Mouse (Mus musculus) embryonic facial prominence, embryonic 14.5 days (tissue): ENCODE data around the gene Jazf1. TPM values are rescaled to one million over a fixed set of nuclear protein-coding genes. Genes with fewer than 3 reads are reported as not detected.

ENCODE experiments used
- ATAC-seq: fragments of 200-750 bp; cut with Nextera tagmentation; 2 replicates; pipeline ENCODE4 v1.8.0; 2017; ENCODE audit warnings: low read depth, moderate number of reproducible peaks, moderate TSS enrichment
- DNase-seq: peaks from one replicate; pipeline ENCODE4 v3.0.0-alpha.2; 2015; ENCODE audit warnings: low spot score
- H3K27ac ChIP-seq: fragments of 300-500 bp; sonication (generic); replicated peaks from 2 replicates; pipeline ENCODE4 v1.5.1; 2014; ENCODE audit warnings: low read depth, mild to moderate bottlenecking, low read length, moderate library complexity
- H3K27me3 ChIP-seq: fragments of 300-500 bp; sonication (generic); replicated peaks from 2 replicates; pipeline ENCODE4 v1.6.1; 2014; ENCODE audit warnings: low read length; ENCODE audit not compliant: control insufficient read depth, insufficient read depth
- H3K36me3 ChIP-seq: fragments of 300-500 bp; sonication (generic); 2 replicates; pipeline ENCODE4 v1.6.1; 2014; ENCODE audit warnings: low read length, mixed read lengths; ENCODE audit not compliant: control insufficient read depth, insufficient read depth
- H3K4me1 ChIP-seq: fragments of 300-500 bp; sonication (generic); 2 replicates; pipeline ENCODE4 v1.6.1; 2014; ENCODE audit warnings: antibody characterized with exemption, low read length; ENCODE audit not compliant: control insufficient read depth, insufficient read depth
- H3K4me2 ChIP-seq: fragments of 300-500 bp; sonication (generic); 2 replicates; pipeline ENCODE4 v1.6.1; 2014; ENCODE audit warnings: low read depth, mild to moderate bottlenecking, low read length, moderate library complexity, mixed read lengths
- H3K4me3 ChIP-seq: fragments of 300-500 bp; sonication (generic); 2 replicates; pipeline ENCODE4 v1.5.1; 2014; ENCODE audit warnings: low read depth, mild to moderate bottlenecking, low read length
- H3K9ac ChIP-seq: fragments of 300-500 bp; sonication (generic); 2 replicates; pipeline ENCODE4 v1.6.1; 2014; ENCODE audit warnings: low read depth, mild to moderate bottlenecking, low read length, moderate library complexity, mixed read lengths
- H3K9me3 ChIP-seq: fragments of 300-500 bp; sonication (generic); 2 replicates; pipeline ENCODE4 v1.6.1; 2016; ENCODE audit warnings: low read length; ENCODE audit not compliant: control insufficient read depth
- WGBS: fragments of 180-500 bp; shearing (Covaris S2); extraction: QIAGEN DNeasy Blood & Tissue Kit; methylation state at CpG from one replicate; pipeline ENCODE4 v1.1.7; 2014; 5-methylcytosine and 5-hydroxymethylcytosine counted together
- polyA plus RNA-seq: library from polyadenylated mRNA; unstranded; fragments of >200 nt; fragmentation: Nextera tagmentation; extraction: Ambion mirVana; gene quantifications from 2 replicates; pipeline ENCODE4 v1.2.1, GENCODE M21; 2014

Jazf1 gene
- polyA plus RNA-seq, 1 experiment from 2014 or later, result 17.2 TPM

GRCm38 (mm10) chr6:52852404-52853107 is 215.9 kb downstream of the Jazf1 start:
- DNase-seq (peak; percentile 68), ATAC-seq (peak; percentile 51; the same call in 1 of the 2 replicates)
- Histone ChIP-seq H3K9ac (no peak overlapping the region), H3K9me3 (no peaks in the 10 kb centered on the region), H3K4me1 (peaks cover 37% of the 10 kb centered on the region), H3K4me2 (no peak overlapping the region), H3K27me3 (no peaks in the 10 kb centered on the region), H3K4me3 (no peak overlapping the region), H3K36me3 (no peaks in the 10 kb centered on the region), H3K27ac (peak overlapping the region; percentile 50)
- 27% methylated on average over 8 of the region's 8 CpGs for whole genome bisulfite sequencing

- Histone ChIP-seq H3K4me2 (no peak overlapping the region), H3K4me3 (no peak overlapping the region), H3K9ac (no peak overlapping the region), H3K27me3 (no peaks in the 10 kb centered on the region), H3K36me3 (no peaks in the 10 kb centered on the region), H3K27ac (peak overlapping the region; percentile 50), H3K9me3 (no peaks in the 10 kb centered on the region), H3K4me1 (peaks cover 37% of the 10 kb centered on the region)
- 51% methylated on average over 3 of the region's 3 CpGs for WGBS
- ATAC-seq (peak; percentile 22; the same call in 1 of the 2 replicates), DNase-seq (peak; percentile 65)
Measured at GRCm38 (mm10) chr6:52851975-52852374, 216.5 kb downstream of the Jazf1 start.

- DNase-seq (no peak), ATAC-seq (0 out of 2 replicates have a peak, but pooled peaks have one; percentile 48)
- H3K27me3 ChIP-seq, result no peaks in the 10 kb centered on the region
- WGBS, result 55% methylated on average over 5 of the region's 5 CpGs
- peaks cover 33% of the 10 kb centered on the region for H3K4me1 ChIP-seq
- H3K9me3 ChIP-seq, result no peaks in the 10 kb centered on the region
- no peak overlapping the region for H3K9ac ChIP-seq
- H3K27ac ChIP-seq, result peak overlapping the region; percentile 61; the same call in 1 of the 2 replicates
- H3K4me2 ChIP-seq, result no peak overlapping the region
- H3K4me3 ChIP-seq, result no peak overlapping the region
- no peaks in the 10 kb centered on the region for H3K36me3 ChIP-seq
Measured at GRCm38 (mm10) chr6:52851019-52851418, 217.4 kb downstream of the Jazf1 start.

GRCm38 (mm10) chr6:52848199-52848598 is 220.2 kb downstream of the Jazf1 start:
- 60% methylated on average over 6 of the region's 6 CpGs for WGBS
- no peak for ATAC-seq
- Histone ChIP-seq H3K27ac (no peak overlapping the region), H3K9me3 (no peaks in the 10 kb centered on the region), H3K36me3 (no peaks in the 10 kb centered on the region), H3K4me3 (no peak overlapping the region), H3K4me2 (no peak overlapping the region), H3K4me1 (peaks cover 31% of the 10 kb centered on the region), H3K27me3 (no peaks in the 10 kb centered on the region), H3K9ac (no peak overlapping the region)
- no peak for DNase-seq

- Histone ChIP-seq H3K27me3 (no peaks in the 10 kb centered on the region), H3K4me1 (peaks cover 24% of the 10 kb centered on the region), H3K4me2 (no peak overlapping the region), H3K9me3 (no peaks in the 10 kb centered on the region), H3K27ac (no peak overlapping the region), H3K4me3 (no peak overlapping the region), H3K36me3 (no peaks in the 10 kb centered on the region), H3K9ac (no peak overlapping the region)
- WGBS, result 93% methylated on average over 2 of the region's 2 CpGs
- DNase-seq (no peak), ATAC-seq (no peak)
Measured at GRCm38 (mm10) chr6:52846314-52846713, 222.1 kb downstream of the Jazf1 start.

GRCm38 (mm10) chr6:52844741-52845140 is 223.7 kb downstream of the Jazf1 start:
- Histone ChIP-seq H3K36me3 (no peaks in the 10 kb centered on the region), H3K4me3 (no peak overlapping the region), H3K4me2 (no peak overlapping the region), H3K27ac (no peak overlapping the region), H3K27me3 (no peaks in the 10 kb centered on the region), H3K9ac (no peak overlapping the region), H3K9me3 (no peaks in the 10 kb centered on the region), H3K4me1 (peaks cover 26% of the 10 kb centered on the region)
- ATAC-seq (no peak), DNase-seq (no peak)
- 90% methylated on average over 3 of the region's 3 CpGs for WGBS

GRCm38 (mm10) chr6:52843027-52843426 is 225.4 kb downstream of the Jazf1 start:
- Histone ChIP-seq H3K9ac (no peak overlapping the region), H3K27me3 (no peaks in the 10 kb centered on the region), H3K9me3 (no peaks in the 10 kb centered on the region), H3K4me3 (no peak overlapping the region), H3K27ac (no peak overlapping the region), H3K4me1 (peaks cover 25% of the 10 kb centered on the region), H3K36me3 (no peaks in the 10 kb centered on the region), H3K4me2 (no peak overlapping the region)
- no peak for ATAC-seq
- 57% methylated on average over 4 of the region's 4 CpGs for WGBS
- peak; percentile 59 for DNase-seq

GRCm38 (mm10) chr6:52842598-52842997 is 225.8 kb downstream of the Jazf1 start:
- no peaks in the 10 kb centered on the region for H3K9me3 ChIP-seq
- 78% methylated on average over 6 of the region's 6 CpGs for WGBS
- H3K36me3 ChIP-seq, result no peaks in the 10 kb centered on the region
- H3K4me2 ChIP-seq, result no peak overlapping the region
- no peak overlapping the region for H3K9ac ChIP-seq
- DNase-seq, result no peak
- H3K4me3 ChIP-seq, result no peak overlapping the region
- H3K27me3 ChIP-seq, result no peaks in the 10 kb centered on the region
- no peak overlapping the region for H3K27ac ChIP-seq
- H3K4me1 ChIP-seq, result peaks cover 27% of the 10 kb centered on the region
- no peak for ATAC-seq

GRCm38 (mm10) chr6:52841611-52842010 is 226.8 kb downstream of the Jazf1 start:
- ATAC-seq (no peak), DNase-seq (no peak)
- Histone ChIP-seq H3K4me3 (no peak overlapping the region), H3K27ac (peak overlapping the region; percentile 39; the same call in 1 of the 2 replicates), H3K36me3 (no peaks in the 10 kb centered on the region), H3K27me3 (no peaks in the 10 kb centered on the region), H3K4me2 (no peak overlapping the region), H3K9ac (no peak overlapping the region), H3K9me3 (no peaks in the 10 kb centered on the region), H3K4me1 (peaks cover 28% of the 10 kb centered on the region)
- WGBS, result 71% methylated on average over 2 of the region's 2 CpGs
